Mouse (Mus musculus): ENCODE data around the gene Ddx58. TPM values are rescaled to one million over a fixed set of nuclear protein-coding genes. Genes with fewer than 3 reads are reported as not detected.

Ddx58 gene
- polyA plus RNA-seq, 1 experiment from 2014 or later: 14.2 TPM

DNA sequence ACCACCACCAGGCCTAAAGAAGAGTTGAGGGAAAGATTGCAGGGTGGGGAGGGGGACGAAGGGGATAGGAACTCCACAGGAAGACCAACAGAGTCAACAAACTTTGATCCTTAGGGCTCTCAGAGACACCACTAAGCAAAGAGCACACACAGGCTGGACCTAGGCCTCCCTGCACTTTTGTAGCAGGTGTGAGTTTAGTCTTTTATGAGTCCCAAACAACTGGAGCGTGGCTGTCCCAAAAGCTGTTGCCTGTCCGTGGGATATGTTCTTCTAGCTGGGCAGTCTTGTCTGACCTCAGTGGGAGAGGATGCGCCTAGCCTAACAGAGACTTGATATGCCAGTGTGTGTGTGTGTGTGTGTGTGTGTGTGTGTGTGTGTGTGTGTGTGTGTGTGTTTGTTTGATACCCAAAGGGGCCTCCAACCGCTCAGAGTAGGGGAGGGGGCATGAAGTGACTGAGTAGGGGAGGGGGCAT is 680 bp upstream of the Ddx58 start:
- H3K36me3 ChIP-seq (ENCODE audit: control insufficient read depth, insufficient read depth, low read length): no peaks in the 10 kb centered on the region
- H3K4me3 ChIP-seq (replicated peaks; ENCODE audit: low read length): peak overlapping the region; percentile 79
- peak overlapping the region; percentile 90; the same call in 1 of the 2 replicates for H3K27ac ChIP-seq (ENCODE audit: low read length)
- peaks cover 3% of the 10 kb centered on the region; the same call in 1 of the 2 replicates for H3K4me1 ChIP-seq (ENCODE audit: control insufficient read depth, insufficient read depth, low read length)
- H3K9ac ChIP-seq (ENCODE audit: low read length): peak overlapping the region; percentile 83
- ATAC-seq (ENCODE audit: insufficient read depth, low FRiP score): no peak
- no peaks in the 10 kb centered on the region for H3K9me3 ChIP-seq (replicated peaks; ENCODE audit: control insufficient read depth, low read length)
- H3K27me3 ChIP-seq (ENCODE audit: control insufficient read depth, insufficient read depth, low read length): no peaks in the 10 kb centered on the region
- H3K4me2 ChIP-seq (ENCODE audit: low read depth, low read length): peak overlapping the region; percentile 90
- WGBS: 50% methylated on average over 5 of the region's 5 CpGs

DNA sequence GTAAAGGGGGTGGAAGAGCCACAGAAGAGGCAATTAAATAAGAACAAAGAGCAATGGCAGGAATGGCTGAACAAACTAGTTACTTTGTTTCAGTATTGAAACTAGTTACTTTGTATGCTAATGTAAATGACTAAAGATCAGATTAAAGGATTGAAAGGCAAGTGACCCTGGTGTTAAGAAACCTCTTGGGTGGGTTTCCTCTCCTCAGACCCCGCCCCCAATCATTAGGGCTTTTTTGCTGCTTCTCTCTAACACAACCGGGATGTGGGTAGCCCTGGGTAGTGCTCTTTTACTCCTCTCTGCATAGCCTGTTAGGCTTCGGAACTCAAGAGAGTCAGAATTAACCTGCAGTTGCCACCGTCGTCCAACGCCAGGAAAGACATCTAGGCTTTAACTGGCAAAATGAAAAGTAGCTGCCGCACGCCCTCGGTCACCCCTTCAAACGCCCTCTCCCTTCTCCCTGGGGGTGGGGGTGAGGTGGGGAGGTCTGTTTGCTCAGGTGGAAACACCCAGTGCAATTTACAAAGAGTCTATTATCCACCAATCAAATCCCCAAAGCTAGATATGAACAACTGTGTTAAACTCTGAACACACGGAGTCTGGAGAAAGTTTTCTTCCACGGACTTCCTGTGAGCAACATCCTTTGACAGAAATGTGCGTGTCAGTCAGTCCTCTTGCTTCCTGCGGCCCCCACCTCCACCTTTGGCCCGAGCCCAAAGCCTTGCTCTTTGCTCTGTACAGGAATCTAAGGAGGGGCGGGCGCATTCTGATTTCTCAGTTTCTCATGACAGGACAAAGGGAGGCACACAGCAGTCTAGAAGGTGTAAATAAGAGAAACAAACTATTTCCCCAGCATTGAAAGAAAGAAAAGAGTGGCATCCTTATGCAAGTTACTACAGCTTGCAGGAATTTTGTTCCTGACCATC is 882 bp downstream of the Ddx58 start:
- WGBS: 2% methylated on average over 17 of the region's 17 CpGs
- Histone ChIP-seq H3K4me2 (ENCODE audit: low read depth, low read length) (peak overlapping the region; percentile 90), H3K9ac (ENCODE audit: low read length) (peak overlapping the region; percentile 83), H3K27ac (ENCODE audit: low read length) (peak overlapping the region; percentile 90), H3K36me3 (ENCODE audit: control insufficient read depth, insufficient read depth, low read length) (no peaks in the 10 kb centered on the region), H3K4me1 (ENCODE audit: control insufficient read depth, insufficient read depth, low read length) (peaks cover 3% of the 10 kb centered on the region; the same call in 1 of the 2 replicates), H3K4me3 (replicated peaks; ENCODE audit: low read length) (peak overlapping the region; percentile 79), H3K9me3 (replicated peaks; ENCODE audit: control insufficient read depth, low read length) (no peaks in the 10 kb centered on the region), H3K27me3 (ENCODE audit: control insufficient read depth, insufficient read depth, low read length) (no peaks in the 10 kb centered on the region)
- ATAC-seq (ENCODE audit: insufficient read depth, low FRiP score): peak; percentile 79

DNA sequence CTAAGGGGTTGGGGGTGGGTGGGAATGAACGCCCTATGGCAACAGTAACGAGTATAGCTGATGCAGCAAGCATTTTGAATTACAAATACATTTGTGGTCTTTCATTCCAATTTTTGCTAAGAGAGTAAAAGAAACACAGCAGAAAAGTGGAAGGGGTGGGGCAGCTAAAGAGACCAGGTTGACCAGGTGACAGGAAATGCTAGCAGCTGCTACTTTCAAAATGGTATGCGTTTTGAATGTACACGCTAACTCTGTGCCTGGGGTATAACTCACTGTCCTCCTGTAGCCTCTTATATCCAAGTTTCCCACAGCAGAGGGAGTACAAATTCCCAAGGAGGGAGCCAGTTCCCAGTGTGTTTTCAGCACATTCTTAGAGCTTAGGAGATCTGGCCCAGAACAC is 2.8 kb downstream of the Ddx58 start:
- Histone ChIP-seq H3K4me3 (replicated peaks; ENCODE audit: low read length) (no peak overlapping the region), H3K36me3 (ENCODE audit: control insufficient read depth, insufficient read depth, low read length) (no peaks in the 10 kb centered on the region), H3K4me1 (ENCODE audit: control insufficient read depth, insufficient read depth, low read length) (peaks cover 3% of the 10 kb centered on the region; the same call in 1 of the 2 replicates), H3K27me3 (ENCODE audit: control insufficient read depth, insufficient read depth, low read length) (no peaks in the 10 kb centered on the region), H3K9me3 (replicated peaks; ENCODE audit: control insufficient read depth, low read length) (no peaks in the 10 kb centered on the region), H3K27ac (ENCODE audit: low read length) (no peak overlapping the region), H3K9ac (ENCODE audit: low read length) (no peak overlapping the region), H3K4me2 (ENCODE audit: low read depth, low read length) (no peak overlapping the region)
- WGBS: 79% methylated on average over 4 of the region's 4 CpGs
- no peak for ATAC-seq (ENCODE audit: insufficient read depth, low FRiP score)

DNA sequence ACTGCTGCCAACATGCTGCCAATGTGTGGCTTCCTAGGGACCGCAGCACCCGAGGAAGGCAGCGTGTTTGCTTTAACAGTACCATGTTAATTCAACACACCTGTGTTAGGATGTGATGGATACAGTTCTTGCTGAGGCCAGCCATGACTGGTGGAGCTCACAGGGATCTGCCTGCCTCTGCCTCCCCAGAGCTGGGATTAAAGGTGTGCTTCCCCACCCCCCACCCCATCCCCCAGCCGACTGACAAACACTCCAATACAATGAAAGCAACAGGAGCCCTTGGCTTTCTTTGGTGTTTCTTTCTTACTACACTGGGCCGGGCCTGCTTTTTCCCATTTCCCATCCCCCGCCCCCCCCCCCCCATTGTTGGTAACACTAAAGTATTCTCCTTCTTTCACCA is 5.4 kb downstream of the Ddx58 start:
- no peak for ATAC-seq (ENCODE audit: insufficient read depth, low FRiP score)
- 83% methylated on average over 5 of the region's 6 CpGs for WGBS
- H3K27ac ChIP-seq (ENCODE audit: low read length): no peak overlapping the region

DNA sequence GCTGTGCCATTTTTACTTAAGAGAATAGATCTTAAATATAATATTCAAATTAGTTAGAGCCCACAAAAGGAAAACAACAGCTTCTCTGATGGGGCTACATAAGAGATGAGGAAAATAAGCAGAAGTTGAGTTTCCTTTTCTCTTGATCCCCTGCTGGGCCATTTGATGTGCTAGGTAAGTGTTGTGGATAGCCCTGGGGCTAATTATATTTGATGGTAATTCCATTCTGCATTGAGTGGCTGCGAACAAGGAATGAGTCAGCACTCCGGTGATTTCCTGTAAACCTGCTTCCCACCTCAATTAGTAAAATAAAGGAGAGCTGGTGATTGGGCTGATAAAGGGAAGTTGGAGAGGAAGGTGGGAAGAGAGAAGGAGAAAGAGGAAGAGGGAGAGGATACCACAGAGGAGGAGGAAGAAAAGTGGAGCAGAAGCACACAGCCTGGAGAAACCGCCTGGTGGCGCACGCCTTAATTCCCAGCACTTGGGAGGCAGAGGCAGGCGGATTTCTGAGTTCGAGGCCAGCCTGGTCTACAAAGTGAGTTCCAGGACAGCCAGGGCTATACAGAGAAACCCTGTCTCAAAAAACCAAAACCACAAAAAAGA is 6.5 kb downstream of the Ddx58 start:
- 93% methylated on average over 7 of the region's 7 CpGs for WGBS
- no peaks in the 10 kb centered on the region for H3K36me3 ChIP-seq (ENCODE audit: control insufficient read depth, insufficient read depth, low read length)
- H3K27ac ChIP-seq (ENCODE audit: low read length): no peak overlapping the region
- H3K4me3 ChIP-seq (replicated peaks; ENCODE audit: low read length): no peak overlapping the region
- H3K4me2 ChIP-seq (ENCODE audit: low read depth, low read length): no peak overlapping the region
- H3K9me3 ChIP-seq (replicated peaks; ENCODE audit: control insufficient read depth, low read length): no peaks in the 10 kb centered on the region
- H3K27me3 ChIP-seq (ENCODE audit: control insufficient read depth, insufficient read depth, low read length): no peaks in the 10 kb centered on the region
- H3K9ac ChIP-seq (ENCODE audit: low read length): no peak overlapping the region
- no peak for ATAC-seq (ENCODE audit: insufficient read depth, low FRiP score)
- H3K4me1 ChIP-seq (ENCODE audit: control insufficient read depth, insufficient read depth, low read length): no peaks in the 10 kb centered on the region

More for the DNA sequence above, 5.4 kb downstream of the Ddx58 start:
- Histone ChIP-seq H3K9ac (ENCODE audit: low read length) (no peak overlapping the region), H3K4me3 (replicated peaks; ENCODE audit: low read length) (no peak overlapping the region), H3K36me3 (ENCODE audit: control insufficient read depth, insufficient read depth, low read length) (no peaks in the 10 kb centered on the region), H3K9me3 (replicated peaks; ENCODE audit: control insufficient read depth, low read length) (no peaks in the 10 kb centered on the region), H3K4me1 (ENCODE audit: control insufficient read depth, insufficient read depth, low read length) (no peaks in the 10 kb centered on the region), H3K27me3 (ENCODE audit: control insufficient read depth, insufficient read depth, low read length) (no peaks in the 10 kb centered on the region), H3K4me2 (ENCODE audit: low read depth, low read length) (no peak overlapping the region)

DNA sequence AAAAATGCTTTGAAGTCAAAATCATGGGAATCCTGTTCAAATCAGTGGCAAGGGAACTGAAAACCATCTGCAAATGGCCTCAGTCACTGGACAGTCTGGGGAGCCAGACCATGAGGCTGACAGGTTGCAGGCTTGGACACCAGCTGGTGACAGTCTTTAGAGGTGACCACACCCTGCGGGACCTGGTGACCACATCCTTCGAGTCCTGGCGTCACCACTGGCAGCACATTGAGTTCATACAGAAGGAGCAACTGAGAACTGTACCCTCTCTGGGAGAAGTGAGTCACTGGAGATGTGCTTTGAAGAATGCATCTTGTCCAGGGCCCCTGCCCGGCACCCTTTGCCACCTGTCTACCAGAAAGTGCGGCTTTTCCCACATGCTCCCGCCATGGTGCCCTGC is 9.9 kb downstream of the Ddx58 start:
- Histone ChIP-seq H3K4me1 (ENCODE audit: control insufficient read depth, insufficient read depth, low read length) (no peaks in the 10 kb centered on the region), H3K27me3 (ENCODE audit: control insufficient read depth, insufficient read depth, low read length) (no peaks in the 10 kb centered on the region), H3K9ac (ENCODE audit: low read length) (no peak overlapping the region), H3K9me3 (replicated peaks; ENCODE audit: control insufficient read depth, low read length) (no peaks in the 10 kb centered on the region), H3K27ac (ENCODE audit: low read length) (no peak overlapping the region), H3K4me2 (ENCODE audit: low read depth, low read length) (no peak overlapping the region), H3K4me3 (replicated peaks; ENCODE audit: low read length) (no peak overlapping the region), H3K36me3 (ENCODE audit: control insufficient read depth, insufficient read depth, low read length) (no peaks in the 10 kb centered on the region)
- 89% methylated on average over 6 of the region's 6 CpGs for WGBS
- no peak for ATAC-seq (ENCODE audit: insufficient read depth, low FRiP score)

DNA sequence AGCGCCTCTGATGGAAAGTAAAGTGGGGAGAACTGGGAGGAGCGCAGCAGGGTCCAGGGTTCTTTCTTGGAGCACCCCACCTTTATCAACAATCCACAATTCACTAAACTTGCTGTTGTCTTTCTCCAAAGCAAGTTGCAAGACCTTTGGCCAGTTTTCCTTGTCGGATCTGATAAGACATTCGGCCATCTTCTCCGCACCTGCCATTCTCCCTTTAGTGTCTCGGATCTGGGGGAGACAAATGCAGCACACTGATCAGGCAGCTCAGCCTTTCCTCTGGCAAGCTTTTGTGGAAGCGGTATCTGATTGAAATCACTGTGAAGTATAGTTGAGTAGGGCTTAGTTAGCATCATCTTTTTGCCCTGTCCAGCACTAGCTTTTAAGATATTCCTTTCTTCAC is 11.7 kb downstream of the Ddx58 start:
- H3K27me3 ChIP-seq (ENCODE audit: control insufficient read depth, insufficient read depth, low read length): no peaks in the 10 kb centered on the region
- H3K9ac ChIP-seq (ENCODE audit: low read length): no peak overlapping the region
- no peak overlapping the region for H3K4me3 ChIP-seq (replicated peaks; ENCODE audit: low read length)
- H3K4me1 ChIP-seq (ENCODE audit: control insufficient read depth, insufficient read depth, low read length): no peaks in the 10 kb centered on the region
- 83% methylated on average over 7 of the region's 7 CpGs for WGBS
- no peak for ATAC-seq (ENCODE audit: insufficient read depth, low FRiP score)
- H3K27ac ChIP-seq (ENCODE audit: low read length): no peak overlapping the region
- H3K36me3 ChIP-seq (ENCODE audit: control insufficient read depth, insufficient read depth, low read length): no peaks in the 10 kb centered on the region
- no peak overlapping the region for H3K4me2 ChIP-seq (ENCODE audit: low read depth, low read length)
- H3K9me3 ChIP-seq (replicated peaks; ENCODE audit: control insufficient read depth, low read length): no peaks in the 10 kb centered on the region

DNA sequence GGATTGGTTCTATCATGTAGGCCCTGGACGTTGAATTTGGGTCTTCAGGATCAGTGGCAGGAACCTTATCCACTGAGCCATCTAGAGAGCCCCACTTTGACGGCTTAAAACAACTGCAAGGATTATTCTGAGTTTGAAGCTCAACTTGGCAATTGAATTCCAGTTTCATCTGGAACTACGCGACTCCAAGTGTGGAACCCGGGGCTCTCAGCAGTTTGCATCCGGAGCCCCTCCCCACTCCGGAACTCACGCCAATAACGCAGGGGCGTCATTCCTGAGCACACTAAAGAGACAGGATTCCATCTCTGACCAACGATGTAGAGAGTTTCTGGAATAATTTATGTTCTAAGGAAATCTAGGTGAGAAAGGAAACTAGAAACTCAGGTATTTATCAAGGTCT is 12.5 kb downstream of the Ddx58 start:
- Histone ChIP-seq H3K4me1 (ENCODE audit: control insufficient read depth, insufficient read depth, low read length) (no peaks in the 10 kb centered on the region), H3K27ac (ENCODE audit: low read length) (no peak overlapping the region), H3K4me3 (replicated peaks; ENCODE audit: low read length) (no peak overlapping the region), H3K36me3 (ENCODE audit: control insufficient read depth, insufficient read depth, low read length) (no peaks in the 10 kb centered on the region), H3K9me3 (replicated peaks; ENCODE audit: control insufficient read depth, low read length) (no peaks in the 10 kb centered on the region), H3K9ac (ENCODE audit: low read length) (no peak overlapping the region), H3K4me2 (ENCODE audit: low read depth, low read length) (no peak overlapping the region), H3K27me3 (ENCODE audit: control insufficient read depth, insufficient read depth, low read length) (no peaks in the 10 kb centered on the region)
- ATAC-seq (ENCODE audit: insufficient read depth, low FRiP score): no peak
- WGBS: 80% methylated on average over 11 of the region's 11 CpGs

DNA sequence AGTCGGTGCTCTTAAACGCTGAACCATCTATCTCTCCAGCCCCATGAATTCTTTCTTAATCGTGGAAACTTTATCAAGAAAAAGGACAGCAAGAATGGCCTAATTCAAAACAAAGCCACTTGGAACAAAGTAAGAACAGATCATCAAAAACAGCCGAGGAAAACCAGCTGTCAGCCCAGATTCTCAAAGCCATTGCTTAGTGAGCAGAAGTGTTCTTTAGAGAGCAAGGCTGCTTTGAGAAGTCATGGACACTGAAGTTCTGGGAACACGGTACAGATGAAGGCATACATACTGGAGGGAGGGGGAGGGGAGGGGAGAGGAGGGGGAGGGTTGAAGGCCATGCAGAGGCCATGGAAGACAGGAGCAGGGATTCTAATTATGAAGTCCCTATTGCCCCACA is 13.5 kb downstream of the Ddx58 start:
- no peak overlapping the region for H3K27ac ChIP-seq (ENCODE audit: low read length)
- H3K9ac ChIP-seq (ENCODE audit: low read length): no peak overlapping the region
- H3K27me3 ChIP-seq (ENCODE audit: control insufficient read depth, insufficient read depth, low read length): no peaks in the 10 kb centered on the region
- no peaks in the 10 kb centered on the region for H3K9me3 ChIP-seq (replicated peaks; ENCODE audit: control insufficient read depth, low read length)
- H3K36me3 ChIP-seq (ENCODE audit: control insufficient read depth, insufficient read depth, low read length): no peaks in the 10 kb centered on the region
- WGBS: 42% methylated on average over 5 of the region's 5 CpGs
- no peaks in the 10 kb centered on the region for H3K4me1 ChIP-seq (ENCODE audit: control insufficient read depth, insufficient read depth, low read length)
- ATAC-seq (ENCODE audit: insufficient read depth, low FRiP score): no peak
- no peak overlapping the region for H3K4me2 ChIP-seq (ENCODE audit: low read depth, low read length)
- H3K4me3 ChIP-seq (replicated peaks; ENCODE audit: low read length): no peak overlapping the region

Data from stomach, embryonic 16.5 days (tissue).